Mouse (Mus musculus) embryo, embryonic 11.5 days (tissue): ENCODE data around the gene Arid3b.
A peak's percentile ranks its signal among the peaks of the same experiment; 100 is the strongest.

Source experiments
- DNase-seq: peaks from one replicate; pipeline ENCODE4 v3.0.0-alpha.2; 2012; ENCODE audit warnings: low read depth, low spot score

Arid3b gene

GRCm38 (mm10) chr9:57775736-57776135 is 60.9 kb downstream of the Arid3b start:
- no peak for DNase-seq

DNA sequence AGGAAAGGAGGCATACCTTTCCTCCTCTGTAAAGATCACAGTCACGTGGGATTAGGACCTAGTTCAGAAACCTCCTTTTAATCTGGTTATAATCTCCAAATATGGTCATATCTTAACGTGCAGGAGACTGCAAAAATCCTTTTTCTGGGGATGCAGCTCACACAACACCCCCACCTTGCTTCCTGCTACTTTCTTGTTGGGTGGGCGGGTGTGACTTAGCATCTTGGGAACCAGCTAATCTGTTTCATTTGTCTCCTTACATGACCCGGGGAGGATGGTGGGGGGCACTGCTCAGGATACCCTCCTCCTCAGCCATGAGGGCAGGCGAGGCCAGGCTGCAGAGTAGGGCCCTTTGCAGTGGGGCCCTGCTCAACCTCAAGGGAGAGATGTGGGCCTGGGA is 61.6 kb downstream of the Arid3b start:
- DNase-seq = no peak

DNA sequence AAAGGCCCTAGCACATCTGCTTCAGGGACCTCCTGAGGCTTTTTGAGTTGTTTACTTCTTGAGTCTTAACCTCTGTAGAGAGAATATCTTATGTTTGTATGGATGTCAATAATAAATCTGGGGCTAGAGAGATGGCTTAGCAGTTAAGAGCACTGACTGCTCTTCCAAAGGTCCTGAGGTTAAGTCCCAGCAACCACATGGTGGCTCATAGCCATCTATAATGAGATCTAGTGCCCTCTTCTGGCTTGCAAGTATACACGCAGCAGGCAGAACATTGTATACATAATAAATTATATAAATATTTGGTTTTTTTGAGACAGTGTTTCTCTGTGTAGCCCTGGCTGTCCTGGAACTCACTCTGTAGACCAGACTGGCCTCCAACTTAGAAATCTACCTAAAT is 62.4 kb downstream of the Arid3b start:
- DNase-seq = no peak

DNA sequence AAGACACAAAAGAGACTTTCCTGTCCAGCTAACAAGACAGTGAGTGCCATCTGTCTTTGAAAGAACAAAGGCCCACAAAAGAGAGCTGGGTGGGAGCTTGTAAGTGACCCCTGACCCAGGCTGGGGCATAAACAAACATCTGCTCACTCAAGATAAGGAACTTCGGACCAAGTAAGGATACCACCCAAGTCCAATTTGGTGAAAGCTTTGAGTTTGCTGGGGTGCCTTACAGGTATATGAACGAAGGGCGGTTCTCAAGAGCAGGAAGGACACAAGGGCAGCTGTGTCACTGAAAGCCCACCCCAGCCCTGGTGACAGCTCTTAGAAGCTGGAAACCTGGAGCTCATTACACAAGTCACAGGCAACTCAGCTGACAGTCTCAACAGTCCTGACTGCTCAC is 62.8 kb downstream of the Arid3b start:
- DNase-seq = no peak

- DNase-seq = no peak
Measured at GRCm38 (mm10) chr9:57770836-57771235, 65.8 kb downstream of the Arid3b start.

GRCm38 (mm10) chr9:57770214-57770613 is 66.4 kb downstream of the Arid3b start:
- DNase-seq = no peak

GRCm38 (mm10) chr9:57769539-57770069 is 67.0 kb downstream of the Arid3b start:
- DNase-seq = no peak

- DNase-seq = no peak
Measured at GRCm38 (mm10) chr9:57767231-57767630, 69.4 kb downstream of the Arid3b start.

- DNase-seq = no peak
Measured at GRCm38 (mm10) chr9:57766431-57766830, 70.2 kb downstream of the Arid3b start.

DNA sequence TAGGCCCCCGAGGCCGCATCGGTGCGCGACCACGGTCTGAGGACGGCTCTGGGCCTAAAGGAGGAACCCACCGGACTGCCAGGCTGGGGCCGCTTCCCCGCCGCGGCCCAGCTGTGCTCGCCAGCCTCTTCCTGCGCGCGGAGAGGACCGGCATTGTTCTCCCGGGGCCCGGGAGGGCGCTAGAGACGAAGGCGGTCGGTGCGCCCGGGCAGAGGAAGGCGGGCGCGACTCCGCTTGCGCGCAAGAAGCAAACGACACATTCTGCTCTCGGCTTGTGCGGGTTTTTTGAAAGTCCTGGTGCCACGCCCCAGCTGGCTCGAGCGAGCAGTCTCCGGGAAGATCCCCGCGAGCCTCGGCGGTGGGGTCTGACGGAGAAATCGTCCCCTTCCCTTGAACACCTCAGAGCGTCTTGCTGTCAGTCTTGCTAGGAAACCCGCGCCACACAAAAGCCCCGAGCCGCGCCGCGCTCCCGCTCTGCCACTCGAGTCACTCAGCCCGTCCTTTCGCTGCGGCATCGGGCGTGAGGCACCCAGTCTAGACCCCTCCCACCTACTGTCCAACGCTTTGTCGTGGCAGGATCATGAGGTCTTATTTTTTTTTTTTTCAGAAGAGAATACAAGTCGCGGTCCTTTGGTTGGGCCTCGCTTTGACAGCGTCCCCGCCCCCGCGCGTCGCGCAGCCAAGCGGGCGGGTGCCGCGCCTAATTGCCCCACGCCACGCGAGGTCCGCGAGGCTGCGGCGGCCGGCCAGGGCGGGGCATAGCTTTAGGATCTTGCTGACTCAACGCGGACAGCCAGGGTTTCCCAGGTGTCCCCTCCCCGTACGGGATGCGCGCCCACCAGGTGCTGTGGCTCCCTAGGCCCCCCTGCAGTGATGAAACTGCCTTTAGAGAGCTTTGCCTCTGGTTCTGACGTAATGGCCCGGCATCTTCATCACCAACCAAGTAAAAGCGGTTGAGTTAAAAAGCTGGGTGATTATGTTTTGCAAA is 70.9 kb downstream of the Arid3b start, which contains the start of gene Clk3:
TSS of gene Clk3 (minus strand) at position 497 of the 988 bp plus-strand sequence.
- peak; percentile 45 for DNase-seq

DNA sequence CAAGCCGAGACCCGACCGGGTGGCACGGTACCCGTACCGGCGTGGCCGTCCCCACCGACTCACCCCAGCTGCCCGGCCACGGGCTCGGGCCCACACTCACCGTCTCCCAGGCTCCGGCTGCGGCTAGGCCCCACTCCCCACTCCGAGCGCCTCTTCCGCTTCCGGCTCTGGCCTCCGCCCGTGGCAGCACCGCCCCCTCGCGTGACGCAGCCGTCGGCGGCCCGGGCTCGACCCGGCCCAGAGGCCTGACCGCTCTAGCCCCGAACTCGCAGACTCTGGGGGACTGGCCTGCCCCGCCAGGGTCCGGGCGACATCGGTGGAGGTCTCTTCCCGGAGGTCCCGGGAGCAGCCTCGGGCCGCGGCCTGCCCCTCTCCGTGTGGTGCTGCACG is 71.6 kb downstream of the Arid3b start:
- DNase-seq = peak; percentile 87

DNA sequence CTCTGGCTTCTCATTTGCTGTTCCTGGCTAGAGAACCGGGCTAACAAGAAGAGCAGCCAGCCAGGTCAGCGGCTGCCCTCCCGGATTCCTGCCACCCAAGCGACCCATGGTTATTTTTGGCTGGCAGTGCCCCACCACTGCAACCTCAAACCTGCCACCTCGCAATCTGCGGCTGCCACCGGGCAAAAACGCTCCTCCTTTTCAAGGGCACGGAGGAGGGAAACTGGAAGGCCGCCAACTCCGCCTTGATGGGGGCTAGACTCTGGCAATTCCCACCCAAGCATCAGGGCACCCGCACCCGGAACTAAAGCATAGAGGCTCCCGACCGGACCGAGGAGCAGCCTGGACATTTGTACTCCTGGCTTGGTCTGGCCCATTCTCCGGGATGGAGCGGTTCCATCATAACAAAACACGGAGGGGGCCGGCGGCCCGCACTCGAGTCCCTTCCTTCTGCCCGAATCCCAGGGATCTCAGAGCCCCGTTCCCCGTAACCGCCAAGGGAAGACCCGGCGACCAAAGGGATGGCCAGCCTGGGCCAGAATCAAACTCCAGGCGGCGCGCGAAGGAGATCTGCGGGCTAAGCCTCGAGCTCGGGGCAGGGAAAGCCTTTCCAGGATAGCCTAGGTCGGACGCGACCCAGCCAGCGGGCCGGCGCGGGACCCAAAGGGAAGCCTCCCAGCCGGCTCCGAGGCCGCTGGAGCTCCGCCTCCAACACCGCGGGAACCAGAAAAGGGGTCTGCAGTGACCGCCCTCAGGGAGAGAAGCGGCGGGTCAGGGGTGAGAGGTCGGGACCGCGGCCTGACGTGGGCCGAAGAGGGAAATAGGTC is 72.2 kb downstream of the Arid3b start:
- DNase-seq = no peak

DNA sequence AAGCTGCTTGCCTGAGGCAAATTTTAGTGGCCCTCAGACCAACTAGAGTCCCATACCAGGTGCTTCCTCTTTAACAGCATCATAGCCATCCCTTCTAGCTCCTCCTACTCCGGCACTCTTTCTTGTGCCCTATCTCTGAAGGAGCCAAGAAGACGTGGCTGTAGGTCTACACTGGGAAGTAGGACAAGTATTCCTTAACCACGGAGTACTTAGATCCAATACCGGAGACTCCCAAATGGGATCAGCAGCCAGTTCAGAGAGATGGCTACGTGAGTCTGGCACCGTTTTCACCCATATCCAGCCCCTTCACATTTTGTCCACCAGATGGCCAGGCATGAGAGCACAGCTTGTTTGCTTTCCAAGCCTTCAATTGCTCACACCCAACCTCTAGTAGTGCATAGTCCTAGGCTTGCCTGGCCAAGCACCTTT is 74.0 kb downstream of the Arid3b start:
- no peak for DNase-seq

DNA sequence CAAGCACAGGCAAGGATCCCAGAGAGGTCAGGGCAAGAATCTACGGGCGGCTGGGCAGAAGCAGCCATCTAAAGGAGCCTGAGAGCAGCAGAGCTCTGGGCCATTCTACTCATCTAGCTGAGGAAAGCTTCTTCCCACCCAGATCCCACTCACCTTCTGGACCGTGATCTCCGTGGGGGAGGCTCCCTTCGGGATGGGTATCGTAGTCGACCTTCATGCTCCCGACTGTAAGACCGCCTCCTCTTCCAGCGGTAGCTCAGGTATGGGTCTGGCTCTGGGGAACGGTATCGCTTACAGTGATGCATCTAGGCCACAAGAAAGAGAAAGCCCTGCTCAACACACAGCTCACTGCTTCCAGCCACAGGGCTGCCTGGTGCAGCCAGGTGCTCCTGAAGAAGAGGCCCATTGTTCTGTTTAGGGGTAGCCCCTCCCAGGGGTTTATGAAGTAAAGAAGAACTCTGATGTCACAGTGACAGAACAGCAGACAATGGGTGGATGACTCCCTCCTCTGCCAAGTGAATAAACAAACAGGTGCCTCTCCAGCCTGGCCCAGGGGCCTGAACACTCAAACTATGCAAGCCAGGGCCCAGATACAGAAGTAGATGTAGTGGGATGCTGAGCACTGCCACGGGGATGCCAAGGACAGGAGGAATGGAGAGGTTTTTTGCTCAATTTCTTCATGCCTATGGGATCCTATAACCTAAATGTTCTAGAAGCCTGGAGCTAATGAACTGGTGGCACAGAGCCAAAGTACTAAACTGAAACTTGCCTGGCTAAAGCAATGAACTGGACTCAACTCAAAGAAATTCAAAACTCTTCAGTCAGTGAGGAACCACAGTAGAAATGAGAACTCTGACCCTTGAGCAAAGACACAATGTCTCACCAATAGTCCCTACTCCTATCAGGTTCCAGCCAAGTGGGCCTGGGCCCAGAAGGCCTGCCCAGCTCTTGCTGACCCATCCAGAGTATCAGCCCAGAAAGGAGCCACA is 74.7 kb downstream of the Arid3b start:
- DNase-seq = no peak

- no peak for DNase-seq
Measured at GRCm38 (mm10) chr9:57760416-57761146, 76.0 kb downstream of the Arid3b start.

DNA sequence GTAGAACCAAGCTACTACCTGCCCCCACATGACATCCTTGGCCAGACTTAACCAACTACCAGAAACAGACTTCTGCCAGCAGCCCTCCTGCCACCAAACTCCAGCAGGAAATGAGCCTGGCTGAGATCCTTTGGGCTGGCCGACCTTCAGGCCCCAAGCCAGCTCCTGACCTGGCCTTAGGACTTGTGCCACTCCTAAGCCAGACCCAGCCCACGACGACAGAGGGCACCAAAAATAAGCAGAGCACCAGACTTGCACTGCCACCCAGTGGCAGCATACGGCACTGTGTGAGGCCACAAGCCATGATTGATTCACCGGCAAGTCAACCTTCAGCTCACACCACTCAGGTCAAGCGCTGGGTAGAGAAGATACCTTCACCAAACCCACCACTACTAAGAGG is 77.3 kb downstream of the Arid3b start:
- DNase-seq = peak; percentile 43

DNA sequence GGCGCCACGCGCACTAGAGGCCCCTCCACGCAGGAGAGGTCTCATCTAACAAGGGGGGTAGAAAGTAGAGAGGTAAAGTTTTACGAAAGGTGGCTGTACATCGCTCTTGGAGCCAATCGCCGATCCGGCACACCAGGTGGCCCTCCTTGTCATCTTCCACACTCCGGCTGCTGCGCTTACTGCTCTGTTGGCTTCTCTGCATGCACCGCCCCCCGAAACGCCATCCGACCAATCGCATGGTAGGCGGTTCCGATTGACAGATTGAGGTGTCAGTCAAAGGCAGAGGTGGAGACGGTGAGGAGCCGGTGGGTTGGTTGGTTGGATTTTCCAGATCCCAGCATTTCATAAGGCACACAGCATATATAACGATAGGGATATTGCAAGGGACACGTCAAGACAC is 78.1 kb downstream of the Arid3b start:
- DNase-seq = no peak

GRCm38 (mm10) chr9:57757578-57757977 is 79.0 kb downstream of the Arid3b start:
- DNase-seq = no peak

DNA sequence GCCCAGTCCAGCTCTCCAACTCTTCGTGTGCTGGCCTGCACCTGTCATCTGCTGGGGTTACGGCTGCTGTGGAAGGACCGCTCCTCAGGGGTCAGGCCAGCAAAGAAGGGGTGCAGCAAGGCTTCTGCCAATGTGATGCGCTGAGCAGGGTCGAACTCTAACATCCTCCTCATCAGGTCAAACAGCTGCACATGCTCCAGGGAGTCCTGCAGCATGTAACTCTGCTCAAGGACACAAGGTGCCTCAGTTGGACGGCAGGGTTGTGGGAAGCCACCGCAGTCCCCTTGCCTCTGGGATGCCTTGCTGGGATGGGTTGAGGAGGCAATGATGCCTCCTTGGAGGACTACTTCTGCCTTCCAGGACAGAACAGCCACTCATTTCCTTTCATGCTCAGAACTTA is 85.7 kb downstream of the Arid3b start:
- no peak for DNase-seq

DNA sequence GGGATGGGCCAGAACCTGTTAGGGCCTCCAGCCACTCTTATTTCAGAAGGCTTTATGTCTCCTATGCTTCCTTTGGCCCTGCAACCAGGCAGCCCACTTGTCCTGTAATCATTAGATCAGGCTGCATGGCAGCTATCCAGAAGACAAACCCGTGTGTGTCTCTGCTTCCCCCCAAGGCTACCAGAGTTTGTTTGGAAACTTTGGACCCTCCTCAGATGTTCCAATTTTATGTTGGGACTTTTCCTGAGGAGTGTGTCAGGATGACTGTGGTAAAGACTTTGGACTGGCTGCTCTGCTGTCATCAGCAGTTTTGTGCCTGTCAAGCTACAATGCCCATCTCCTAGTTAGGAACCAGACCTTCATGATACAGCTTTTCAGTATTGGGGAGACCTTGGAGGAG is 87.8 kb downstream of the Arid3b start:
- DNase-seq = no peak
